Mouse (Mus musculus): ENCODE results near the gene Gm20388.

DNA sequence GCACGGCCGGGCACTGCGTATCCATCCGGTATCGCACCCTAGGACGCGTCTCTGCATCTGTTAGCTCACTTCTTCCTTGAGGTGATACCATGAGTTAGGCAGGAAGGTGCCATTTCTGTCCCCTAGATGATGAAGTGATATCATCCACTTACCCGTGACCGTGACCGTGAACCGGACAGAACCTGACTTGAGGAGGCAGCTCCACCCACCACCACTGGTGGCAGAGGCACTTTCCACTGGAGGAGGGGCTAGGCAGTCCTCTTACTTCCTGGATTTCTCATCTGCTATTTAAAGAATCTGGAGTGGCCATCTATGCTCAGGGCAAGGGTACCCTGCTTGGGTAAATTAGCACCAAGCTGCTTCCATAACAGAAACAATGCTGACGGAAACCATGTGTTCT is 3432.8 kb downstream of the Gm20388 start:
- TF ChIP-seq EP300 (IDR thresholded peaks at IDR 0.05; ENCODE audit: low read depth), result no peak
- TF ChIP-seq CTCF (IDR thresholded peaks at IDR 0.05; ENCODE audit: low read depth), result no peak
